Mouse (Mus musculus): Measurements from ENCODE around the gene 2310011J03Rik. TPM values are rescaled to one million over a fixed set of nuclear protein-coding genes. Genes with fewer than 3 reads are reported as not detected.

The 2310011J03Rik gene
- total and polyA plus RNA-seq, 3 experiments = 34.6 to 46.8 (median 37.5) TPM

DNA sequence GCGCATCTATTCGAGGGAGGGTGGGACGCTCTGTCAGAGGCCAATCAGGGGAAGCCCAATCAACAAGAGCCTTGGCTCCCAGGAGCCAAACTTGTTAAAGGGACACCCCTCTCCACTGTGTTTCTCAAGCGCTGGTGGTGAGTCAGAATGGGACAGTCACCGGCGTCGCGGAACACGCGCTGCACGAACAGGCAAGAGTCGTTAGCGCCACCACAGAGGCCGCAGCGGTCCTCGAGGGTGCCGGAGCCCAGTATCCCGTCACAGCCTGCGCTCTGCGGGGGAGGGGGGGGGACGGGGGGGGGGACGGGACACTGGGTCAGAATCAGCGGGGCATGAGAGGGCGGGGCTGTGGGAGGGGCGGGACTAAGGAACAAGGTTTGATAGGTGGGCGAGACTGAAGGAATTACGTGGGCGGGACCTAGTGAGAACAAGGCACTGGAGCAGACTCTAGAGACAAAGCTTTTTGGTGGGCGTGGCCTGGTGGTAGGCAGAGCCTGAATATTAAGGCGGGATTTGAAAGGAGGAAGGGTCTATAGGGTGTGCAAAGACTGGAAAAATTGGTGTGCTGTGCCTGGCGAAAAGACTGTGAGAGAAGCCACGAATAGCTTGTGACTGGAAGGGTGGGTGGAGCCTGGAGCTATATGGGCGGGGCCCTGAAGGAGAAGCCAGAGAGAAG lies 22.6 kb upstream of the 2310011J03Rik start:
- in situ Hi-C loops (cut with MboI; ENCODE audit: low pct_ligation_motif_present, low pct_unique_long_range_greater_than_20kb, low sequenced_read_pairs) (no loop called here), dilution Hi-C loops (cut with MboI; ENCODE audit: extremely low pct_ligation_motif_present, extremely low pct_unique_long_range_greater_than_20kb, low sequenced_read_pairs) (no loop called here)
- TF ChIP-seq CTCF (conservative IDR thresholded peaks at IDR 0.05 in 1 of 2, IDR thresholded peaks at IDR 0.05 in 1 of 2; ENCODE audit: low read depth in 2 of 2, low read length in 2 of 2) (no peak), SMC3 (IDR thresholded peaks at IDR 0.05; ENCODE audit: low read depth, low read length) (no peak), MAZ (IDR thresholded peaks at IDR 0.05; ENCODE audit: low read depth, low read length) (no peak)
- Histone ChIP-seq H3K4me3 (replicated peaks in 1 of 3; ENCODE audit: low read depth in 2 of 3, low read length in 2 of 3, poor library complexity in 1 of 3) (no peak overlapping the region), H3K27me3 (replicated peaks) (peaks cover 39% of the 10 kb centered on the region), H3K9me3 (replicated peaks; ENCODE audit: low read length) (peaks cover 19% of the 10 kb centered on the region), H3K4me2 (ENCODE audit: insufficient read depth, low read depth, poor library complexity, severe bottlenecking) (no peak overlapping the region), H3K36me3 (replicated peaks in 1 of 2; ENCODE audit: control insufficient read depth in 1 of 2, insufficient read depth in 1 of 2, low read length in 1 of 2) (no peaks in the 10 kb centered on the region), H3K27ac (ENCODE audit: insufficient read depth, low read depth) (no peak overlapping the region), H3K4me1 (ENCODE audit: control insufficient read depth in 1 of 2, insufficient read depth in 2 of 2) (peaks cover 0 to 15% of the 10 kb centered on the region in 2 experiments; a peak in 2 of 4 replicates), H3K79me2 (replicated peaks; ENCODE audit: control insufficient read depth, extremely low read depth, insufficient read depth, poor library complexity, severe bottlenecking) (no peaks in the 10 kb centered on the region), H3K9ac (ENCODE audit: insufficient read depth, low read depth) (no peak overlapping the region)
- no peak for DNase-seq (ENCODE audit: extremely low read depth)

DNA sequence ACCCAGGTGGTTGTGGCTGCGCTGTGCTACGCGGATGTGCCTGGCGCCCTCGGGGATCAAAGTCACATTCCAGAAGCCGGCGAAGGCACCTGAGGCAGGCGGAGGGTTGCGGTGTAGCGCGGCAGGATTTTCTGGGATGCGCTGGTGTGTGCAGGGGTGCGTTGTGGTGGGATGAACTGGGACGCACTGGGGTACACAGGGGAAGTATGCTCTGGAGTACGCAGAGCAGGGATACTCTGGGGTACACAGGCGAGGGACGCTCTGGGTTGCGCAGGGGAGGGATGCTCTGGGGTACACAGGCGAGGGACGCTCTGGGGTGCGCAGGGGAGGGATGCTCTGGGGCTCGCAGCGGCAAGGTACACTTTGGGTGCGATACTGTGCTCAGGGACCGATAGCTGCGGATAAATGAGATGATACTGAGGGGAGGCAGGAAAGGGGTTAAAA lies 22.0 kb upstream of the 2310011J03Rik start:
- no peak for DNase-seq (ENCODE audit: extremely low read depth)
- Histone ChIP-seq H3K4me2 (ENCODE audit: insufficient read depth, low read depth, poor library complexity, severe bottlenecking) (no peak overlapping the region), H3K27me3 (replicated peaks) (peaks cover 35% of the 10 kb centered on the region), H3K4me1 (ENCODE audit: control insufficient read depth in 1 of 2, insufficient read depth in 2 of 2) (peaks cover 0 to 11% of the 10 kb centered on the region in 2 experiments; a peak in 2 of 4 replicates), H3K79me2 (replicated peaks; ENCODE audit: control insufficient read depth, extremely low read depth, insufficient read depth, poor library complexity, severe bottlenecking) (no peaks in the 10 kb centered on the region), H3K36me3 (replicated peaks in 1 of 2; ENCODE audit: control insufficient read depth in 1 of 2, insufficient read depth in 1 of 2, low read length in 1 of 2) (no peaks in the 10 kb centered on the region), H3K27ac (ENCODE audit: insufficient read depth, low read depth) (no peak overlapping the region), H3K9ac (ENCODE audit: insufficient read depth, low read depth) (no peak overlapping the region), H3K4me3 (replicated peaks in 1 of 3; ENCODE audit: low read depth in 2 of 3, low read length in 2 of 3, poor library complexity in 1 of 3) (no peak overlapping the region), H3K9me3 (replicated peaks; ENCODE audit: low read length) (peaks cover 19% of the 10 kb centered on the region)
- in situ Hi-C loops (cut with MboI; ENCODE audit: low pct_ligation_motif_present, low pct_unique_long_range_greater_than_20kb, low sequenced_read_pairs) = no loop called here
- TF ChIP-seq ZMIZ1 (IDR thresholded peaks at IDR 0.05; ENCODE audit: low read depth, low read length) (no peak), KAT2A (IDR thresholded peaks at IDR 0.05; ENCODE audit: insufficient replicate concordance, low read length) (no peak), RCOR1 (conservative IDR thresholded peaks at IDR 0.05; ENCODE audit: low read depth, low read length) (no peak), CTCF (conservative IDR thresholded peaks at IDR 0.05 in 1 of 2, IDR thresholded peaks at IDR 0.05 in 1 of 2; ENCODE audit: low read depth in 2 of 2, low read length in 2 of 2) (no peak), POLR2AphosphoS2 (IDR thresholded peaks at IDR 0.05; ENCODE audit: low read depth, low read length) (no peak), MAFK (IDR thresholded peaks at IDR 0.05; ENCODE audit: insufficient replicate concordance, low read length) (no peak), E2F4 (IDR thresholded peaks at IDR 0.05; ENCODE audit: insufficient replicate concordance, low read depth, low read length) (no peak)
- dilution Hi-C loops (cut with MboI; ENCODE audit: extremely low pct_ligation_motif_present, extremely low pct_unique_long_range_greater_than_20kb, low sequenced_read_pairs) = no loop called here

DNA sequence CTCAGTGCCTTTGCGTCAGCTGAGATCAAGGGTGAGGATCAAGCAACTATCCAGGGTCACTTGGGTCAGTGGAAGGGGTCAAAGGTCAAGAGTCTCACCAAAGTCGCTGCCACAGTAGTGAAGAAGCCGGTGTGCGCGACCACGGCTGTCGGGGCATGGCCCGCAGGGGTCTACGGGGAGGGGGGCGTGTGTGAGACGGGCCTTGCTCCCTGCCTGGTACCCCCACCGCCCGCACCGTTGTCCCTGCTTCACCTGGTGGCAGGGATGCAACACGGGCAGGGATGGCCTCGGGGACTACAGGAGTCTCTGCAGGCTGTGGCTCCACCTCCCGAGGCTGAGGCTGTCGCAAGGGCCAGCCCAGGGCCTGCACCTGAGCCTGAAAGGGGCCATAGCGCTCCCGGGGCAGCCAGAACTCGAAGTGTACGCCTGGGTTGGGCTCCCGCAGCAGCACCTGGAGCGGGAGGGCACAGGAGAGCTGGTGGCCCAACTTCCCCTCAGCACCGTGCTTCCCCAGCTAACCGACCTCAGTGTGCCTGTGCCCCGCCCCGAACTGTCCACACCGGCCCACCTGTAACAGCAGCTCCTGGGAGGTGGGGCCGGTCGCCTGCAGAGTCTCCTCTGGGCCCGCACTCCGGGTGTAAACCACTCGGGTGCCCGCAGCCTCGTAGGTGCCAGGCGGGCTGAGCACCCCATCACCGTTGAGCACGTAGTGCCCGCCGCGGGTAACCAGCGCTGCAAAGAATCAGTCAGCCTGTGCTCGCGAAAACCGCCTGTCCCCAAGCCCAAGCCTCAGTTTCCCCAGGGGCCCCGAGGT lies 21.4 kb upstream of the 2310011J03Rik start:
- Histone ChIP-seq H3K79me2 (replicated peaks; ENCODE audit: control insufficient read depth, extremely low read depth, insufficient read depth, poor library complexity, severe bottlenecking) (no peaks in the 10 kb centered on the region), H3K27me3 (replicated peaks) (peaks cover 30% of the 10 kb centered on the region), H3K9me3 (replicated peaks; ENCODE audit: low read length) (peaks cover 19% of the 10 kb centered on the region), H3K27ac (ENCODE audit: insufficient read depth, low read depth) (no peak overlapping the region), H3K9ac (ENCODE audit: insufficient read depth, low read depth) (no peak overlapping the region), H3K36me3 (replicated peaks in 1 of 2; ENCODE audit: control insufficient read depth in 1 of 2, insufficient read depth in 1 of 2, low read length in 1 of 2) (no peaks in the 10 kb centered on the region), H3K4me3 (replicated peaks in 1 of 3; ENCODE audit: low read depth in 2 of 3, low read length in 2 of 3, poor library complexity in 1 of 3) (no peak overlapping the region), H3K4me2 (ENCODE audit: insufficient read depth, low read depth, poor library complexity, severe bottlenecking) (no peak overlapping the region), H3K4me1 (ENCODE audit: control insufficient read depth in 1 of 2, insufficient read depth in 2 of 2) (peaks cover 0 to 12% of the 10 kb centered on the region in 2 experiments; a peak in 2 of 4 replicates)
- DNase-seq (ENCODE audit: extremely low read depth) = no peak
- TF ChIP-seq BHLHE40 (IDR thresholded peaks at IDR 0.05; ENCODE audit: low read depth, low read length) (no peak), USF2 (conservative IDR thresholded peaks at IDR 0.05; ENCODE audit: low read depth, low read length) (no peak), JUND (conservative IDR thresholded peaks at IDR 0.05; ENCODE audit: low read depth, low read length) (no peak), IRF4 (IDR thresholded peaks at IDR 0.05; ENCODE audit: low read depth, low read length) (no peak), MYC (IDR thresholded peaks at IDR 0.05; ENCODE audit: low read depth, low read length) (no peak), SMC3 (IDR thresholded peaks at IDR 0.05; ENCODE audit: low read depth, low read length) (no peak), ZKSCAN1 (IDR thresholded peaks at IDR 0.05; ENCODE audit: borderline replicate concordance, low read depth, low read length) (no peak), CTCF (conservative IDR thresholded peaks at IDR 0.05 in 1 of 2, IDR thresholded peaks at IDR 0.05 in 1 of 2; ENCODE audit: low read depth in 2 of 2, low read length in 2 of 2) (no peak), POLR2AphosphoS2 (IDR thresholded peaks at IDR 0.05; ENCODE audit: low read depth, low read length) (no peak)
- dilution Hi-C loops (cut with MboI; ENCODE audit: extremely low pct_ligation_motif_present, extremely low pct_unique_long_range_greater_than_20kb, low sequenced_read_pairs) = no loop called here
- in situ Hi-C loops (cut with MboI; ENCODE audit: low pct_ligation_motif_present, low pct_unique_long_range_greater_than_20kb, low sequenced_read_pairs) = no loop called here

Data from CH12.LX (cell line).